Mouse (Mus musculus) heart, adult 18-20 months (tissue): ENCODE results near the gene H2-DMb1. TPM values are rescaled to one million over a fixed set of nuclear protein-coding genes. Genes with fewer than 3 reads are reported as not detected.

Source experiments
- DNase-seq, 2 experiments: peaks; one replicate each; pipeline ENCODE4 v3.0.0; 2021 to 2022; ENCODE audit warnings: mixed read lengths in 1 of 2
- total RNA-seq, 2 experiments: library from RNA; stranded (reverse); gene quantifications; 2 replicates each; pipeline ENCODE4 v1.2.3; 2021

H2-DMb1 gene
- total RNA-seq, 2 experiments from 2014 or later: 3.0 to 3.9 TPM

DNA sequence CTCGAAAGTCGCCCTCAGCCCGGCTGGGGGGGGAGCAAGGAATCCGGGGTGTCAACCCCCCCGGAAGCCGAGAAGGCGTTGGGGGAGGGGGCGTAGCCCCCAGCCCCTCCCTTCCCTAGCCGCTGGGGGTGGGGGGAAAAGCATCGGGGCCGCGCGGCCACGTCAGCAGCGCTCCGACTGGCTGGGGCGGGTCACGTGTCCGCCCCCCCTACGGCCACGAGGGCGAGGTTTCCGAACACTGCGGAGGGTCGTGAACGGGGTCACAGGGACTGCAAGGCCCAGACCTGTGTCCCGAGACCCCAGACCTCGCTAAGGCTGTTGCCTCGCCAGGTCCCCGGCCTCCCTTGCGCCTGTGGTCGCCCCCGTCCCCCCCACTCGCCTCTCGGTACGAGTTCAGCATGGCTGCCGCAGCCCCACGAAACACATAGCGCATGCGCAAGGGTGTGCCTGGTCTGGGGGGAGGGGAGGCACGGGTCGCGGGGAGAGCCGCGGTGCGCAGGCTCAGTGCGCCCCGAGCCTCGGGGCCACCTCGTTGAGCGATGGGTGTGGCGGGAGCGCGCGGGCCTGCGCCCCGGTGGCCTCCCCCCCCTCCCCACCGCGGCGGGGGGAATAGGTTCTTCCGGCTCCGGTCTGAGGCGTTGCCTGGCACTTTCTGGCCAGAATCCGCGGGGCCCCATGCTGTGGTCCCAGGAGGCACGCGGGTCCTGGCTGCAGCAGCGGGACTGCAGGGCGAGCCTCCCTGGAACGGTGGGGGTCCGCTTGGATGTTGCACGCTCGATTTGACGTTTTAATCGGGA is 30.5 kb upstream of the H2-DMb1 start, which contains the start of gene Brd2:
Gene Brd2 (minus strand): TSS at position 447 of the 797 bp plus-strand sequence.
- peak; percentile 98 for DNase-seq

DNA sequence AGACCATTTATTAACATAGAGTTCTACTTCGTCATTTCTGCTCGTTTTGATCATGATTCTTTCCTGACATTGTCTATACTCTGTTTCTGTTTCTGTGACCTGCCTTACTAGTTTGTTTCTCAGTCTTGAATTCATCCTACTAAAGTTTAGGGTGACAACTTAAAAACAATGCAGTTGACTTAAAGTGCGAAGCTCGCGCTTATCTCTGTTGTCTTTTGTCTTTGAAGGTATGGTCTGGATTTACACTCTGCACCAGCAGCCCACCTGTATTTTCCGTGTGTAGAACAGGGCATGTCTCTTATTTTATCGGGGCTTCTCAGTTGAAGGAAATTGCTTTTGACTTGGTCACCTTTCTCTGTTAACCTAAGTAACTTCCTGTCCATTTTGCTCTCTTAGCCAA is 29.8 kb upstream of the H2-DMb1 start:
- no peak for DNase-seq

DNA sequence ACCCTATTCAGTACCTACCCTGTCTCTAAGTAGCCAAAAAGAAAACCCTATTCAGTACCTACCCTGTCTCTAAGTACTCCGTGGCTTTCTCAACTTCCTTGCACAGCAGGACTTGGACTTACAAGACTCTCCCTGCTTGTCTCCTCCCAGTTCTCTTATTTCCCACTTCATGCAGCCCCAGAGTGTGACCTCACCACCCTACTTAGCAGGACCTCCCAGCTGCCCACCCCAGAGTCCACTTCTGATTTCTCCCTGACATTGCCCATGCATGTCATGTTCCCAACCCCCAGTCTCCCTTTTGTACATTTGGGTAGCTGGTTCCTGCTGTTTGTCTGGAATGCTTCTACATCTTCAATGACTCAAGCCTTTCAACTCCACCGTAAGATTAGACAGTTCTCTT is 29.4 kb upstream of the H2-DMb1 start:
- peak; percentile 58 to 62 for DNase-seq

DNA sequence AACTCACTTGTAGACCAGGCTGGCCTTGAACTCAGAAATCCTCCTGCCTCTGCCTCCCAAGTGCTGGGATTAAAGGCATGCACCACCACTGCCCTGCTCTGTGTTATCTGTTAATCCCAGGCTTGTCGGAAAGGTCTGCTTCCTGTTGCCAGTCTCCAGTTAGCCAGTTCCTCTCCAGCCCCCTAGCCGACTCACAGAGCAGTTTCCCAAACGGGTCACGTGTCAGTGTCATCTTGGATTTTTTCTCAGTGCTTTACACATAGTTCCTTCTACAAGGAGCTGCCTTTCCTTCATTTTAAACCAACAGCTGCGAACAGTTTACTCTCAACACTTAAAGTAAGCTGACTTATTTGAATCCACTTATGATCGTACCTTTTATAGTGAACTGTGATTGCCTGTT is 28.2 kb upstream of the H2-DMb1 start:
- DNase-seq: peak in 1 of 2 experiments; percentile 62

DNA sequence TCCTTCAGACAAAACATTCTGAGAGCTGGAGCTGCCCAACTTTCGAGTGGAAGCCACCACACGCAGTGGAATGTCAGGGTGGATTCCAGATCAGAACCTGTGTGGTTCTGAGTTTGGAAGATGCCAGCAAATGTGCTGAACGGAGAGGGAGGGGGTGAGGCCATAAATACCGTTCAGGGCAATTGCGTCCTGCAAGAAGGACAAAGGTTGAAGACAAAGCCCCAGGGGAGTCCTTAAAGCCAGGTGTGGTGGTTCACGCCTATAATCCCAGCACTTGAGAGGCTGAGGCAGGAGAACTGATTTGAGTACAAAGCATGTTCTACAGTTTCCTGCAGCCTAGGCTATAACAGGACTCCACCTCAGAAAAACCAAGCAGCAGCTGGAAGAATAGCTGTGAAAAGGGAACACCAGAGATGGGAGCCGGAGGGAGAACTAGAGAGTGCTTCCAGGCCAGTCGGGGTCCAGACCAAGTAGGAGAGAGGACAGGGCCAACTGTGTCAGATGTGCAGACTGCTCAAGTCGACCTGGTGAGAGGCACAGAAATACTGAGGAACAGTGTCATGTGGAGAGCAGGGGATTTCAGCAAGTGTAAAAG is 25.9 kb upstream of the H2-DMb1 start:
- no peak for DNase-seq

DNA sequence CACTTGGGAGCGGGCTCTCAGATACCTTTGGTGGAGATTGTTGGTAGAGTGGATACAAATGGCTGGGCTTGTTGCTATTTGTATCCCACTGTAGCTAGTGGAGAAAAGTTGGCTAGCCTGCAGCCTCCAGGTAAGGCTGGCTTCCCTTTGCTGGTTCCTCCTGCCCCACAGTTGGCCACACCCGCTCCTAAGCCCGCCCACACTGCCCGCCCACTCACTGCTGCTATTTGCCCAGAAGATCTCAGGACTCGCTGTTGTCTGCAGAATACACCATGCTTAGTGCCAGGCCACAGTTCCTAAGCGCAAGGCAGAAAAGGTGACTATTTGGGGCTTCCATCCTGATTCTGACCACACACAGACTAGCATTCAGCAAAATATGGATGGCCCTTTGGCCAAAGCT is 25.4 kb upstream of the H2-DMb1 start:
- peak; percentile 62 for DNase-seq

DNA sequence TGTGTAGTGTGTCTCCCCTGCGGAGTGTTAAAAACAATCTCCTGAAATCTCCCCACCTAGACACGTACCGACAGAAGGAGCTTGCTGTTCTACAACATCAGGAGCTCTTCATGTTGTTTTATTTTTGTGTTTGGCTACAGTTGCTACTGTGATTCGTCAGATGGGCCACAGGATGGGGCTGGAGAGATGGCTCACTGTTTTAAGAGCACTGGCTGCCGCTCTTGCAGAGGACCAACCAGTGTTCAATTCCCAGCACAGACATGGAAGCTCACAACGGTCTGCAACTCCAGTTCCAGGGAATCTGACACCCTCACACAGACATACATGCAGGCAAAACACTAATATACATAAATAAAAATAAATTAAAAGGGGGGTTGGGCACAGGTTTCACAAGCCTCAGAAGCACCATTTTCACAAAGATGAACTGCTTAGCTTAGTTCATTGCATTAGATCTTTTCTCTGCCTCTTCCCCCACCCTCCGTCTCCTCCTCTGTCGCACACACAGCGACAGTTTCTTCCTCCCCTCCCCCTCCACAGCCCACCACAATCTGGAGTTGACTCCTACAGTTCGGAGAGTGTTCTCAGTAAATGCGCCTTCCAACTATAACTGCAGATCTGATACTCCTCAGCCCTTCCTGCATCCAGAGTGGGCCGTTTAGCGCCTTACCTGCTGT is 24.5 kb upstream of the H2-DMb1 start:
- no peak for DNase-seq

DNA sequence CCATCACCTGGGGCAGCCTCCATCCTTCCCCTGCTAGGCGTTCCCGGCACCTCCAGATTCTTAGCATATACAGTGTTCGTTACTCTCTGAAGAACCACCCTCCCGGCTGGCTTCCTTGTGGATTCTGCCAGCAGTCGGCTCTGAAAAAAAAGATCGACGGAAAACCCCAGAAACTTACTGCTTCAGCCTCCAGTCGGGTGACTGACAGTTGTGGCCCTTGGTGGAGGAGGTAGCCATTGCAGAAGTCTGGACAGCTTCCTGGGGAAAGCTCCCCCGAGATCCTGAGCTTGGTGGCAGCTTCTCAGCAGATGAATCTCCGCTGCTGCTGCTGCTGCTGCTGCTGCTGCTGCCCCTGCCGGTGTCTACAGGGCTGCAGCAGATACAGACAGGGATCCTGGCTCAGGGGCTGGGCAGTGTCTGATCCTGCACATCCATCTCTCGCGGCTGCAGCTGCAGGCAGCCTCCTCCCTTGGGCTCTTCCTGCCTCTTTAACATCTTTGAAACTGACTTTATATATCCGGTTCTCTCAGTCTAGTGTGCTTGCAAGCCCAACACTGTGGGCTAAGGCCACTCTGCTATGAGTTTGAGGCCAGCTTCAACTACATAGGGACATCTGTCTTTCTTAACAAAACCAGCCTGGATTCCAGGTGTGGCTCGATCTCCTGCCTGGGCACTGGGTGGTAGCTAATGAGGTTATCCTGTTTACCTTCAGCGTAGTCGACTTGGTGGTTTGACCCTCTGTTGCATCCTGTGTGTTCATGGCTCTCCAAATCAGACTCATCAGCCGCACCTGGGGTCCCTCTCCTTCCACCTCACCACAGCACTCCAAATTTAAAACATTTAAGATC is 23.7 kb upstream of the H2-DMb1 start:
- DNase-seq: no peak

DNA sequence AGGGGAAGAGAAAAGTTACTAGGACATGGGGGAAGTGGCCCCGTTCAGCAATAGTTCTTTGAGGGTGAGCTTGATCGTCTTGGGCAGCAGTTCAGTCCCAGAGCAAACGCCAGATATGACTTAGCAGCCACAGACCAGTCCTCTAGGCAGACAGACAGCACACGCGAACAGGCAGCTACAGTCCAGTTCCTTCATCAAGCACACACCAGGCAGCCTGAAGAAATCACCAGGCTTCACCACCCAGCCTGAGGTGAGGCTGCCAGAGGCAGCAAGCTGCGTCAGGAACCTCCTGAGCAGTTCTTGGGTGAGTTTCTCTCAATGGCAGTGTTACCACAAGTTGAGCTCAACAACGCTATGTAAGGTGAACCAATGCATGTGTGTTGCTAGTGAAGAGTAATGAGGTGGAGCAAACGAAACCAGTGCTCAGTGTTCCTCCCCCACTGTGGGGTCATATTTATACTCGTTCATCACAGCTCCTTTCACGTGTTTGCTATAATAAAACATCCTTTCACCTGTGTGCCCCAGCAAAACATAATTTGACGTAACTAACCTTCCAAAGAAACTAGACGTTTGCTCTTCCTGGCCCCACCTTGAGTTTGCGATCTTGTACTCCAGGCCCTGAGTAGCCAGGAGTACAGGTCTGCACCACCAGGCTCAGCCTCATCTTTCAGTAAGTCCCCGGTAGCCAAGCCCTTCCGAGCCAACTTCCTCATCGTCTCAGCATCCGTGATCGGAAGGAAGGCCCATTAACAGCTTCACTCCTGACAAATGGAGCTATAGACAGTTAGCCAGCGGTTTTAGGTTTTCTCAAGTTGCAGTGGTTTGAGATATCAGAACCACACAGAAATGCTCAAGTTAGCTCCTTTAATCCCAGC is 22.6 kb upstream of the H2-DMb1 start:
- no peak for DNase-seq

DNA sequence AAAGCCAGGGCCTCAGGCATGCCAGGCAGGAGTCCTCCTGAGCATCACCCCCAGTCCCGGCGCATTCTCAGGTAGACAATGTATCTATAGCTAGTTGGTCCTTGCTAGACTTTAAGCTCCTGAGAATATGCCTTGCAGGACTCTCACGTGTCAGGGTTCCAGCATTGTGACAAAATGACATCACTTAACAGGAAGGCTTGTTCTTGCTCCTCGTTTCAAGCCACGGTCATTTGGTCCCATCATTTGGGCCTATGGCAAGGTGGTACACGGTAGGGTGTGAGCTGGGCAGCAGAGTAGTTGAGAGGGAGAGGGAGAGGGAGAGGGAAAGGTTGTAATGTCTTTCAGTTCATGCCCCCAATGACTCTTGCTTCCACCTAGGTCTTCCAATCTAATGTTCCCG is 21.0 kb upstream of the H2-DMb1 start:
- DNase-seq: no peak

DNA sequence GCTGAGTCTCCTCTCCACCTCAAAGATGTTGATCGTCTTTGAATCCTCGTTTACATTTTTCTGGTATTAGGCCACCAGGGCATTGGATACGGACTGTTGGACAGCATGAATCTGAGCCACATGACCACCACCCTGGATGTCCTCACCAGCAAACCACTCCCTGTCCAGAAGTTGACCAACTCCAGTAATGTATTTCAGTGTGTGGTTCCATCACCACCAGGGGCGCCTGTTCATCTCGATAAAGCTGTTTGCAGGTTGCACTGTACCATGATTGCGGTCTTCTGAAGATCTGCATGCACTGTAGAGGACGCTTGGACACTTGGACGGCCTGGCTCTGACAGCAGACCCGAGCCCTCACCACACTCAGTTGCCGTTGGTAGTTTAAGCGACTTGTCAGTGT is 19.6 kb upstream of the H2-DMb1 start:
- DNase-seq: peak in 1 of 2 experiments; percentile 11

DNA sequence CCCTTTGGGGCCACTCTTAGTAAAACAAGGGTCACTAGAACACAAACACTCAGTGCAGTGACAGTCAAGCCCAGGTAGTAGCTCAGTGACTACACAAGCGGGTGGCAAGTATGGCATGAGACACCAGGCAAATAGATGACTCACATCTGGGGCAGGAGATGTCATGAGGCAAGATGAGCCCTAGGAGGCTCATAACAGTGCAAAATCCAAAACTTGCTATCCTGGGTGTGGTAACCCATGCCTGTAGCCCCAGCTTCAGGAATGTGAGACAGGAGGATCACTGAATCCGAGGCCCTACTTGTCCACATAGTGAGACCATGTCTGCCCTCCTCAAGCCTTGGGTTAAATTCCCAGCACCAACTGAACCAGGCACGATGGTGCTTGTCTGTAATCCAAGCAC is 18.4 kb upstream of the H2-DMb1 start:
- DNase-seq: no peak

DNA sequence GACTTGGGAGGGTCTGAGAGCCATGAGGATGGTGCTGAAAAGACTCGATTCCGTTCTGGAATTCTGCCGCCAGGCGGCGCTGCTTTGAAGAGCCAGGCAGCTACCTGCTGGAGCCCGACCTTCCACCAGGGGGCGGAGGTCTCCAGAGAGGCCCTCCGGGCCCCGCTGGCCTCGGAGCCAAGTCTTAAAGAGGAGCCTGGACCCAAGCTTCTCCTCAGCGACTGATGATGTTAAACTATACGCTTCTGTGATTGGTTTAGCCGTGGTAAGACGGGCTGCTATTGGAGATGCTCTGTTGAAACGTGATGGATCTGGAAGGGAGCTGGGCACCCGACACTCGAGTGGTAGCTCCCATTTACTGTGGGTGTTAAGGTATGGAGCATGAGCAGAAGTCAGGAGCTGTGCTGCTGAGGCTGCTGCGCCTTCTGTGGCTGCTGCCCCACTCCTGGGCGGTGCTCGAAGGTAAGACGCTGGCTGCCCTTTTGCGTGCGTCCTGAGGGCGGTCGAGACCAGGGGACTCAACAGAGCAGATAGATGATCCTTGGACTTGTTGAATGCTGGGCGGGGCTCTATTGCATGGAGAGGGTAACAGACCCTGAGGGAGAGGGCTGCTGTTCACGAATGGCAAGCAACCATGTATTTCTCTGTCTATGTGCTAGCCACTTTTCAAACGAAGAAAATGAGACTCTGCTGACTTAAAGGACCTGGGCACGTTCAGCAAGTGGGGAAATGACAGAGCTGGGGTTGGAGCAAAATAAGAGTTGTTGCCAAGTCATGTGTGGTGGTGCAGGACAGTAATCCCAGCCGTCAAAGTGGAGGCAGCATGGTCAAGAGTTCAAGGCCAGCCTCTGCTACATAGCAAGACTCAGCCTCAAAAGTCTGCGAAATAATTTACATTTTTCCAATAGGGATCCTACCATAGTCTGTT is 17.3 kb upstream of the H2-DMb1 start:
- peak; percentile 99 for DNase-seq

DNA sequence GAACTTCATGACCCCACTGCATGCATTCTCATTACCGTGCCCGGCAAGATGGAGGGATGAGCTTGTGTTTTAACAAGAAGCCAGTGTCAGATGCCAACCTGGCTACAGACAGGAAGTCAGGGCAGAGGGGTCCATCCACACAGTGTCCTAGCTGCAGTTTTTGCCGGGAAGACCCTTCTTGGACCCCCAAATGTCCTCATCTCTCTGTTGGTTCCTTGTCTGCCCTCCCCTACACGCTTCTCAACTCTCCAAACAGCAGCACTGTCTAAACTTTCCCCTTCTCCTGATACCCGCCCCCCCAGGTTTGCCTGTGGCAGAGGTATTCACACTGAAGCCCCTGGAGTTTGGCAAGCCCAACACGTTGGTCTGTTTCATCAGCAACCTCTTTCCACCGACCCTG is 15.3 kb upstream of the H2-DMb1 start:
- DNase-seq: no peak

DNA sequence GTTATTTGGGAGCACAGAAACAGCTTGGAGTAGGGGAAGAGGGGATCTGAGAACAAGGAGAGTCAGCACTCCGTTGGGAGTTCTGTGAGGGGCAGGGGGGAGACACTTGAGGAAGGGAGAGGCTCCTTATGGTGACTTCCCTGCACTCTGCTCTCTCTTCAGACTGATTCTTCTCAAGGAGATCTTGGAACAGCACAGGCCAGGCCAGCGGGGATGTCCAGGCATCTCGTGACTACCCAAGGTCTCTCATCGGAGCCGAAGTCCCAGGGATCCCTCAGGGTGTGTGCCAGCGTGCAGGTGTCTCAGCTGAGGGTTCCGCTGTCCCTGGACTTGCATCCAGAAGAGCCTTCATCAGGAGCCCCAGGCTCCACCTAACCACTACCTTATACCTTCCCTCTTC is 14.2 kb upstream of the H2-DMb1 start:
- no peak for DNase-seq

DNA sequence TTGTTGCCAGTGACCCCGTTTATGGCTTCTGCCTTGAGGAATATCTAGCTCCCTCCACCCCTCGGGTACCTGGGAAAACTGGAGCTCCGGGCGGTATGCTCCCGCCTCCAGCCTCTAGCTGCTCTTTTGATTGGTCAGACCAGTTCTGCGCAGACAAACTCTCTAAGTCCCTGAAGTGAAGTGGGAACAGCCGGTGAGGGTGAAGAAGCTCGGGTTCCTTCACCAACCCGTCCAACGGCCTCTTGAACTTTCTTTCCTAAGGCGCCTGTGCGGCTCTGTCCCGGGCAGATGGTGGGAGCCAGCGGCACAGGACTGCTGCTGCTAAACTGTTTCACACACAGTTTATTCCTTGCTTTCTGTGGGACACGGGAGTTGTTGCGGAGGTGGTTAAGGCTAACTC is 13.5 kb upstream of the H2-DMb1 start:
- peak in 1 of 2 experiments; percentile 46 for DNase-seq

DNA sequence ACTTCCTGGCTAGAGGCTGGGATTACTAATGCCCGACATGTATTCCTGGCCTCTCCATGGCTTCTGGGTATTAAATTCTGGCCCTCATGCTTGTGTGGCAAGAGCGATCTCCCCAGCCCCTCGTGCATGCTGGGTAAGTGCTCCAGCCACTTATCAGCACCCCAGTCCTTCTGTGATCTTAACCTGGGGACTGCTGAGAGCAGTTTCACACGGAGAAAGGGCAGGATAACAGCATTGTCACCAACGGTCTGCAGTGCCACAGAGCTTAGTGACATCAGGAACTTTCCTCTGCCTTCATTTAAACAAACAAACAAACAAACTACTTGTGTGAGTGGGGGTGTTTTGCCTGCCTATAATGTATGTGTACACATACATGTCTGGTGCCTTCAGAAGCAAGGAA is 12.6 kb upstream of the H2-DMb1 start:
- no peak for DNase-seq

DNA sequence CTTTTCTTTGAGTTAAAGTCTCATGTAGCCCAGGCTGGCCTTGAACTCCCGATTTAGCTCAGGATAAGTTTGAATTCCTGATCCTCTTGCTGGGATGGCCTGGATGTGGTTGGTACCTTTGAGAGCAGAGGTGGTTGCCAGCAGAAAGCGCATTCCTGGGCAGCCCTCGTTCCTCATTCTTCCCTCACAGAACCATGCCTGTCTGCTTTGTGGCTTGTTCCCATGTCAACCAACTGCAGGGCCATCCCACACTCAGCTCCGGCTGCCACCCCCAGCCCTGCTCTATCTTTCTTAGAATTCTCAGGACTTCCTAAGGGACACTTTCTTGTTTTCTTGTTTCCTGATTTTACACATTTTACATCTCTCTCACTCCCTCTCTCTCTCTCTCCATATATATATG is 11.4 kb upstream of the H2-DMb1 start:
- DNase-seq: no peak

DNA sequence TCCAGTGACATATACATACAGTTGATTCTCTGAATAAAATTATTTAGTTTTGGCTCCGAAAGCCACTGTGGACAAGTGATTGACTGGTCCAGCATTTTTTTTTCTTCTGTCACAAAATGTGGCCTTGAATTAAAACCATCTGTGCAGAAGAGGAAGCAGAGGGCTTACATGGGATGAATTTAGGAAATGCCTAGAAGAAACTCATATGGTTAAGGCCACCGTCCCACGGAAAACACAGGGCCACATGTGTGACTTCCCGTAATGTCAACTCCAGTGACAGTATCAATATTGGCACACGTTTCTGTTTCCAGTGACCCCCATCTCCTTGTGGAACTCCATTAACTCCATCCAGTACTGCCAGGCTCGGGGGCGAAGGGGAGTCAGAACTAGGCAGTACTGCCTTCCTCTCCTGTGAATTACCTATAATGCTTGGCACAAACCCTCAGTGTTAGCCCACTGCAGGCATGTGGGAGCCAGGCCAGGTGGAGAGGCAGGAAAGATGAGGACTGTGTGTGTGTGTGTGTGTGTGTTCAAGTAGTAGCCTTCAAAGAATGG is 10.3 kb upstream of the H2-DMb1 start:
- no peak for DNase-seq

DNA sequence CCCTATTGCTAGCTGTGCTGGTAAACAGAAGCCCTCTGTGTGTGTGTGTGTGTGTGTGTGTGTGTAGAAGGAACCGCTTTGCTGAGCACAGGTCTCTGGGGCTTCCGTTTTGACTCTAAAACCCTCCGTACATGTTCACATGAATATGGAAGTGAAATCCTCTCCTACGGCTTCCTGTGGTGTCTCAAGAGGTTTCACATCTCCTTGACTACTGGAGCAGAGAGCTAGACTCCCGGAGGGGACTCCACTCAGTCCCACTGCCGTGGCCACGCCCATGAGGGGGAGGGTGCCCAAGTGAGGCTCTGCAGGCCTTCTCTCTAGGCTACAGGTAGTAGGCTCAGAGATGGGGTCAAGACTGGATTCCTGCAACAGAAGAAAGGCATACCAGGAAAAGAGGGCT is 9.8 kb upstream of the H2-DMb1 start, which contains the start of gene H2-DMb2:
Gene H2-DMb2 (plus strand): TSS at position 275 of the 400 bp plus-strand sequence.
- DNase-seq: peak; percentile 65 to 84
